Mouse (Mus musculus) retina, postnatal 1 day (tissue): ENCODE measurements around the gene Ttc26.

ENCODE experiments used
- DNase-seq: peaks from one replicate; pipeline ENCODE4 v3.0.0-alpha.2; 2012

Gene Ttc26

GRCm38 (mm10) chr6:38458075-38458474 is 76.8 kb downstream of the Ttc26 start:
- no peak for DNase-seq

GRCm38 (mm10) chr6:38469591-38469990 is 88.3 kb downstream of the Ttc26 start:
- peak; percentile 4 for DNase-seq
